Mouse (Mus musculus): ENCODE measurements around the gene Gchfr. TPM values are rescaled to one million over a fixed set of nuclear protein-coding genes. Genes with fewer than 3 reads are reported as not detected.

Gchfr gene
- total RNA-seq, 2 experiments from 2014 or later: not detected

Other genes with a start within 250 kb of the Gchfr start
- gene Chst14, start 241.3 kb upstream of the Gchfr start, total RNA-seq (2021): 1 to 10 TPM; 2.7 to 2.9 TPM
- 10 to 100 TPM; 51.3 to 55.5 TPM for gene Ccdc32, start 138.4 kb upstream of the Gchfr start, total RNA-seq (2021)
- 1 to 10 TPM; 7.3 to 7.5 TPM for gene Rpusd2, start 133.0 kb upstream of the Gchfr start, total RNA-seq (2021)
- under 1 TPM; 0.37 to 0.48 TPM for gene Knl1, start 120.7 kb upstream of the Gchfr start, total RNA-seq (2021)
- 1 to 10 TPM in 1 of 2 experiments, under 1 TPM in 1; 0.99 to 1.5 TPM for gene Rad51, start 55.0 kb upstream of the Gchfr start, total RNA-seq (2021)
- gene Rmdn3, start 10.7 kb upstream of the Gchfr start, total RNA-seq (2021): 10 to 100 TPM; 59.4 to 61.8 TPM
- gene Gm14137, start 6.7 kb downstream of the Gchfr start, total RNA-seq (2021): not detected
- gene Zfyve19, start 40.8 kb downstream of the Gchfr start, total RNA-seq (2021): 10 to 100 TPM; 38.7 to 43.9 TPM
- 10 to 100 TPM; 17.4 to 17.6 TPM for gene Dnajc17, start 41.0 kb downstream of the Gchfr start, total RNA-seq (2021)
- not detected for gene Ppp1r14d, start 62.1 kb downstream of the Gchfr start, total RNA-seq (2021)
- 1 to 10 TPM; 1.7 to 2.4 TPM for gene Spint1, start 69.6 kb downstream of the Gchfr start, total RNA-seq (2021)
- 1 to 10 TPM; 6.4 to 6.9 TPM for gene Rhov, start 103.5 kb downstream of the Gchfr start, total RNA-seq (2021)
- 10 to 100 TPM; 40.6 to 41.5 TPM for gene Vps18, start 121.0 kb downstream of the Gchfr start, total RNA-seq (2021)
- 1 to 10 TPM; 2.7 TPM for gene Dll4, start 158.0 kb downstream of the Gchfr start, total RNA-seq (2021)
- 1 to 10 TPM; 5.2 to 5.8 TPM for gene Chac1, start 183.5 kb downstream of the Gchfr start, total RNA-seq (2021)